Mouse (Mus musculus) olfactory bulb, adult 2 months (tissue): ENCODE results near the gene Rgp1.

Experiments
- CTCF ChIP-seq: fragments of 200-500 bp; IDR thresholded peaks from 2 replicates; pipeline ENCODE4 v1.5.1; 2012; ENCODE audit warnings: low read depth, mild to moderate bottlenecking, low read length, moderate library complexity; ENCODE audit not compliant: insufficient read depth
- POLR2A ChIP-seq: fragments of 200-500 bp; IDR thresholded peaks from 2 replicates; pipeline ENCODE4 v1.6.1; 2012; ENCODE audit warnings: mild to moderate bottlenecking, low read depth, low read length, moderate library complexity; ENCODE audit not compliant: insufficient read depth

GRCm38 (mm10) chr4:43586411-43586810, 7.9 kb downstream of the Rgp1 start:
- TF ChIP-seq CTCF (no peak), POLR2A (no peak)
